Mouse (Mus musculus) cortical plate, adult 2 months (tissue): ENCODE data around the gene Slc9a5.

ENCODE experiments used
- CTCF ChIP-seq: fragments of 200-500 bp; IDR thresholded peaks from 2 replicates; pipeline ENCODE4 v1.5.1; 2011; ENCODE audit warnings: mild to moderate bottlenecking, control low read depth, low read length; ENCODE audit not compliant: insufficient read depth; ENCODE audit errors: extremely low read depth
- POLR2A ChIP-seq: fragments of 200-500 bp; IDR thresholded peaks from 2 replicates; pipeline ENCODE4 v1.6.1; 2011; ENCODE audit warnings: mild to moderate bottlenecking, low read length, control low read depth; ENCODE audit not compliant: insufficient read depth; ENCODE audit errors: extremely low read depth

DNA sequence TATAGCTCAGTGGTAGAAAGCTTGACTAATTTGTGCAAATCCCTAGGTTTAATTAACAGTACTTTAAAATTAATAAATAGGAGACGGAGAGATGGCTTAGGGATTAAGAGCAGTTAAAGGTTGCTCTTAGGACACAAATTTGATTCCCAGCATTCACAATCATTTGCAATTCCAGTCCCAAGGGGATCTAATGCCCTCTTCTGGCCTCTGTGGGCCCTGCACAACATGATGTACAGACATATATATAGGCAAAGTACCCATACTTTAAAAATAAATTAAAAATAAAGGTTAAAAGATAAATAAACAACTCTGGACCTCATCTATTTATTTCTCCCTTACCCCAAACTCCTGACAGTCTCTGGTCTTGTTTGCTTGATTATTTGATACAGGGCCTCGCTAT is 70.3 kb downstream of the Slc9a5 start:
- TF ChIP-seq CTCF (no peak), POLR2A (no peak)
